Mouse (Mus musculus) erythroblast, embryonic 14.5 days (primary cell): ENCODE data around the gene Dhrs7.

Experiments used
- GATA1 ChIP-seq: IDR thresholded peaks from 2 replicates; pipeline ENCODE4 v1.6.1; 2012; ENCODE audit warnings: low read length, inconsistent platforms, mixed read lengths
- TAL1 ChIP-seq: IDR thresholded peaks from 3 replicates; pipeline ENCODE4 v1.6.1; 2012; ENCODE audit warnings: low read length, inconsistent platforms, mixed read lengths

- TF ChIP-seq TAL1: no peak
- no peak for TF ChIP-seq GATA1
Measured at GRCm38 (mm10) chr12:72628751-72629150, 36.0 kb downstream of the Dhrs7 start.
